Mouse (Mus musculus) urinary bladder, postnatal 4 days (tissue): Measurements from ENCODE around the gene Cald1.
A peak's percentile ranks its signal among the peaks of the same experiment; 100 is the strongest.

Experiments used
- DNase-seq, 2 experiments: peaks; one replicate each; pipeline ENCODE4 v3.0.0; 2021 to 2022; ENCODE audit warnings: low spot score in 2 of 2

Gene Cald1

GRCm38 (mm10) chr6:34664749-34665148 is 66.4 kb downstream of the Cald1 start:
- no peak for DNase-seq

DNA sequence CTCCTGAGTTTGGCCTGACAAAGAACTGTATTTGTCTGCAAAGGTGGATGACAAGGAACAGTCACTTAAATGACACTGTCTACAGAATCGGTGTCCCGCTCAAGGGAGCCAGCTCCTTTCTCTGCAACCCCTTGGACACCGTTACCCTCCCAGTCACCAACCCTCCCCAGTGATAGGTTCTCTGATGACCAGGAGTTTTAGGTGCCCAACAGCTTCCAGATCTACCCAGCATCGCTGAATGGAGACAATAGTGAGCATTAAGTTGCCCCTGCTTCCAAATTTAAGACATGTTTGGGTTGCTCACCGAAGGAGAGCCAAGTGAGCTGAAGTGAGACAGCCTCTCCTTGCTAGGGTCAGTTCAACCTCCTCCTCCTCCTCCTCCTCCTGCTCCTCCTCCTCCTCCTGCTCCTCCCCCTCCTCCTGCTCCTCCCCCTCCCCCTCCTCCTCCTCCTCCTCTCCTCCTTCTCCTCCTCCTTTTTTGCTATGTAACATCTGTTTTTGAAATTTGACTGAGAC is 70.5 kb downstream of the Cald1 start:
- DNase-seq = no peak

DNA sequence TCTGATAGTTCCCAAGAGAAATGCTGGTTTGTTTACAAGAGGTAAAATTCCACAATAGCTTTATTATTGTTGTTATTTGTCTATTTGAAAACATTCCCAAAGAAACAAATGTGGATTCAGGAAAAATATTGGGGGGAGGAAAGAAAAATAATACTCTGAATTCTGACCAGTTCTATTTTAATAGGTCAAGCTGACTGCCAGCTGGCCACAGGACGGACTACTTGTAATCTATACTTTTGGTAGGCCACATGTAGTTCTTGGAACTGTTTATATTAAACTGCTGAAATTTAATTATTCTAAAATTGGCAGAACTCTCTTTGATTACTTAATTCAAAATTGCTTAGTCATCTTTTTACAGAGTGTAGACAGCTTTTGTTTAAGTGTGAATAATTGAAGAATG is 73.1 kb downstream of the Cald1 start:
- no peak for DNase-seq

- no peak for DNase-seq
Observed at GRCm38 (mm10) chr6:34674416-34674815, 76.1 kb downstream of the Cald1 start.

GRCm38 (mm10) chr6:34674897-34675296 is 76.6 kb downstream of the Cald1 start:
- DNase-seq = no peak

- DNase-seq = no peak
Observed at GRCm38 (mm10) chr6:34682126-34682525, 83.8 kb downstream of the Cald1 start.

DNA sequence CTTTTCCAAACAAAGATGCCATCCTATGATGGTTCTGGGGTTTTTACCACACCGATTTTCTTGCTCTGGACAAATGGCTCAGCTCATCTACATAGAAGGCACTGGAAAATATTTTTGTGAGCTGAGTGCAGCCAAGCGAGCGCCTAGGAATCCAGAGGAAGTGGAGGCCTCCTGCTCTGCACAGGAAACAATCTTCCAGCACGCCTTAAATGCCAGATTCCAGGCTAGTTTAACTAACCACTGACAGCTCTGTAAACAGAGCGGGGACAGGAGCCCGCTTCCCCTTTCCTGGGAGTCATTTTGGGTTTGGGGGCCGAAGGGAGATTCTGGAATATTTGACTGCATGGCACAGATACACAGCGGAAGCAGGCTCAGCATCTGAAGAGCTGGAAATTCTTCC is 86.6 kb downstream of the Cald1 start:
- DNase-seq = no peak

- no peak for DNase-seq
Observed at GRCm38 (mm10) chr6:34688971-34689370, 90.7 kb downstream of the Cald1 start.

DNA sequence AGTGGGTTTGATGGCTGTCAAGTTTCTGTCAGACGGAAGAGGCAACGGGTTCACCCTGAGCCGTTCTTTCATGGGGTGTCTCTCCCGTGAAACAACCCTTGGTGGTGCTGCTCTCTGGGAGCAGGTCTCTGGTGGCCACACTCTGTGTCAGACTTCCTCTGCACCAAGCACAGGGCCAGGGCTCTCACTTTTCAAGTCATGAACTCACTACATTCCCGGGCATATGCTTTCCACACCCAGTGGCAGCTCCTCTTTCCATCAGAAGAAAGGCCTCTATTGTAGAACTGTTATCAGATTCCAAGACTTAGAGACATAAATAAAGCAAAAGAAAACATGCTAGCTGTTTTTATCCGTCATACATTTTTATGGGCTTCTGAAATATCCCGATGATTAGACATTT is 93.1 kb downstream of the Cald1 start:
- no peak for DNase-seq

DNA sequence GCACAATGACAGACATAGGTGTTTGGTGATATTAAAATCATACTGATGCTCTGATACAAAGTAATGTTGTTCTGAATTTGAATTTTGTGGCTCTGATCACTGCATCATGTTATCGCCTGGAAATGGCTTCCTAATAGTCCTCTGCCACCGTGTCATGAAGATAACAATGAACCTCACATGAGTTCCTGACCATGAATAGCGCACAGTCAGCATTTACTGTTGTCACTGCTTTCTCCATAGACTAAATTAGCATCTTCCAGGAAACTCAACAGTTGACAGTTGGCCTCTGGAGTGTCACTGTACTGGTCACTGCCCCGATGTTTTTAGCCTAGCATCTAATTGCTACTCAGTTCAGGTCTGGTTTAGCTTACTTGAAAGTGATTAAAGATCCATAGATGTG is 95.8 kb downstream of the Cald1 start:
- no peak for DNase-seq

- no peak for DNase-seq
Observed at GRCm38 (mm10) chr6:34703421-34704120, 105.3 kb downstream of the Cald1 start.

- DNase-seq = no peak
Observed at GRCm38 (mm10) chr6:34707521-34707920, 109.2 kb downstream of the Cald1 start.

DNA sequence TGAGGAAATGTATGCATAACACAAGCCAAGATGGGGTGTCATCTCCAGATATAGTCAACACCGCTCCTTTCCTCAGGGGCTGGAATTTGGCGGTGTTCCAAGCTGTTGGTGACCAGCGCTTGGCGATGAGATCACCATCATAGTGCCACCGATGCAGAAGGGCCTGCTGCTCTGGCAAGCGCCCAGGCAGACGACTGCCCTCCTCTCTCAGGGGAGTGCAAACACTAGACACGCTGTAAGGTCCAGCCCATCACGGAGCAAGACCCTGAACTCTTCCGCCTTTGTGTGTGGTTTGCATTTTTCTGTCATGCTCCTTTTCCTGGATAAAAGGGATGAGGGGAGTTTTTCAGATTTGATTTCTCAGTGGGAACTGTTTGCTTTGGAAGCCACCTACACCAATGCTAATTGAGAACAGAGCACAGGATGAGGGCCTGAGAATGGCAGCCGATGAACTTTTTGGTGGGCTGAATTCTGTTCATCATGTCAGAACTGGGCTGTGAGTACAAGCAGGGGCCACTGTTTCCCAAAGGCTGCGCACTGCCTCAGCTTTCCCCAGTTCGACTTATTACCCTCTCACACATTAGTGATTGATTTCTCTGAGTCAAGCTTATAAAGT is 110.5 kb downstream of the Cald1 start:
- peak in 1 of 2 experiments; percentile 41 for DNase-seq

DNA sequence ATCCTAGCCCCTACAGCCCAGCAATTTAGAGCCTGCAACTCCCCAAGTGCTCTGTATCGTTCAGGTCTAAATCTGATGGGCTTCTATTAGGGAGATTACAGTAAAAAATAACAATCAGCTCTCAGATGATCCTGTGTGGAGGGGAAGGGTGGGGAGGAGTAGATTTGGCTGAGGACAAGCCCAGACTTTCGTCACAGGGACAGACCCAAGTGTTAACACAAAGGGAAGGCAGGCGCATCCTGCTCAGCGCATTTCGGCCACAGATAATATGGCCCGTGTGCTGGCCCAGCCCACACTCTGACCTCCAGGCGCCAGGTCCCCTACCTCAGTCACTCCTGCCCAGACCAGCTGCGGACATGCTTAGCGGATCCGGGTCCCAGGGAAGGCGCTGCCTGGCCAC is 111.0 kb downstream of the Cald1 start:
- peak in 1 of 2 experiments; percentile 32 for DNase-seq

DNA sequence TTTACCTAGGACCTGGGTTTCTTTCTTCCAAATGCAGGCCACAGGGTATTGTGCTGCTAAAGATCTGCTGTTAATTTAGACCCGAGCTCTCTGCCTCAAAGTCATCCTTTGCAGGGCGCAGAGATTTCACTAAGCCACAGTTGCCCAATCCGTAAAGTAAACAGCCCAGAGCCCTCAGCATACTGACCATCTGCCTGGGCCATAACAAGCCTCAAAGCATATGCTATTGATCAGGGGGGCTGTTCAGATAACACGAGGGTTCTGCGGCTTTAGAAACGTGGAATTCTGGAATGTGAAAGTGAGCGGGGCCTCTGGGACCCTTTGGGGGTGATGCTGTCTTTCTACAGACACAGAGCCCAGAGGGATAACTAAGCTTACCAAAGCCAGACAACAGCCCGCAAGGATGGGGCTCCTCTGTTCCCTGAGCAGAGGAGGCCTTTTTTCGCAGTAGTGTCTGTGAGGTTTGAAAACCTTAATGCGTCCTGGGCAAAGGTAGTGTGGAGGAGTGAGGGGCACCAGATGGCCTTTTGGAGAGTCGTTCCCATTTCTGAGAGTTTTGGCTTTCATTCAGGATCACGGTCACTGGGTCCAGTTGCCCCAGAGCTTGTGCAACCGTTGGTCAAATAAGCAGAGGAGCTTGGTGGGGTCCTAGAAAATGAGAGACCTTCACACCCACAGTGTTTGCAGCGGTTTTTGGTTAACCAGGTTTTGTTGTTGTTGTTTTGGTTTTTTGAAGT is 111.8 kb downstream of the Cald1 start:
- no peak for DNase-seq

DNA sequence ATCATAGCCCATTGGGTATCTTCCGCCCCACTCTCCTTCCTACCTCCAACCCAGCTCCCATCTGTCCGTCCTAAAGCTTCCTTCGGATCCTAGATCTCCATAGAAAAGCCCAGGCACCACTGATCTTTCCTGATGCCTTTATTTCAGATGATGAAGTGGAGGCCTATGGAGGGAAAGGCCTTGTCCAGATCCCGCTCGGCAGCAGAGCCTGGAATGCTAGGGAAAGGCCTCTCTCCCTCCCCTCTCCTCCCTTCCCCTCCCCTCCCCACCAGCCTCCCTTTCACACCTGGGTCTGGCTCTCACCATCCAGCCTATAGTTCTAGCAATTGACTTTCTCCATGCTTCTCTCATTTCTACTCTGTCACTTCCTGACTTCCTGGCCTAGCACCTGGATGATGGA is 112.5 kb downstream of the Cald1 start:
- no peak for DNase-seq

DNA sequence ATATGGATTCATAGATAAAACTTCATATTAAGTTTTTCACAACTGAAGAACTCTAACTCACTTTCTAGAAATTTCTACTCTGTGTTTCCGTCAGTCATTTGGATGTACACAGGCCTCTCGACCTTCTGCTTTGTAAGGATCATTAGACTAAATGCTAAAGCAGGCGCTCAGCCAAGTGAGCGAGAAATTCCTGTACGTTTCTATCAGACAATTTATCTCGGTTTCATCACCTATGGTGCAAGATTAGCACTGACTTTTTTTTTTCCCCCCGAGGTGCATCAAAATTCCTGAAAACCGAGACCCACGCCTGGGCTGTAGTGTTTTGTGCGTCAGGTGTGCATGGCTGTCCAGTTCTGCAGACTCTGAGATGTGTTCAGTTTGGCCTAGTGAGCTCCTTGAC is 113.3 kb downstream of the Cald1 start:
- DNase-seq = no peak

DNA sequence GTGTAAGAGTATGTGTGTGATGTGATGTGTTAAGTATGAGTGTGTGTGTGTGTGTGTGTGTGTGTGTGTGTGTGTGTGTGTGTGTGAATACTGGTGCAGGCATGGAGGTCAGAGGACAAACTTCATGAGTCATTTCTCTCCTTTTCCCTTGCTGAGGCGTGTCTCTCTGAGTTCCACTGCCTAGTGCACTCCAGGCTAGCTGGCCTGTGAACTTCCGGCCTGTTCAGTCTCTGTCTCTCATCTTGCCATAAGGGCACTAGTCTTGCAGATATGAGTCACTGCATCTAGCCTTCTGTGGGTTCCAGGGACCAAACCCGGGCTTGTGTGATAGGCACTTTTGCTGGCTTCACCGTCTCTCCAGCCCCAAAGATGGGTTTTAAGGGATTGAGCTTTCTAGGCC is 114.9 kb downstream of the Cald1 start:
- DNase-seq = no peak

- no peak for DNase-seq
Observed at GRCm38 (mm10) chr6:34713777-34714176, 115.5 kb downstream of the Cald1 start.

GRCm38 (mm10) chr6:34714612-34715011 is 116.3 kb downstream of the Cald1 start:
- no peak for DNase-seq

GRCm38 (mm10) chr6:34716206-34716887 is 118.0 kb downstream of the Cald1 start:
- no peak for DNase-seq
